Mouse (Mus musculus): ENCODE measurements around the gene Slc31a1. TPM values are rescaled to one million over a fixed set of nuclear protein-coding genes. Genes with fewer than 3 reads are reported as not detected.

The Slc31a1 gene
- polyA plus RNA-seq, 1 experiment from 2014 or later = 53.2 TPM

DNA sequence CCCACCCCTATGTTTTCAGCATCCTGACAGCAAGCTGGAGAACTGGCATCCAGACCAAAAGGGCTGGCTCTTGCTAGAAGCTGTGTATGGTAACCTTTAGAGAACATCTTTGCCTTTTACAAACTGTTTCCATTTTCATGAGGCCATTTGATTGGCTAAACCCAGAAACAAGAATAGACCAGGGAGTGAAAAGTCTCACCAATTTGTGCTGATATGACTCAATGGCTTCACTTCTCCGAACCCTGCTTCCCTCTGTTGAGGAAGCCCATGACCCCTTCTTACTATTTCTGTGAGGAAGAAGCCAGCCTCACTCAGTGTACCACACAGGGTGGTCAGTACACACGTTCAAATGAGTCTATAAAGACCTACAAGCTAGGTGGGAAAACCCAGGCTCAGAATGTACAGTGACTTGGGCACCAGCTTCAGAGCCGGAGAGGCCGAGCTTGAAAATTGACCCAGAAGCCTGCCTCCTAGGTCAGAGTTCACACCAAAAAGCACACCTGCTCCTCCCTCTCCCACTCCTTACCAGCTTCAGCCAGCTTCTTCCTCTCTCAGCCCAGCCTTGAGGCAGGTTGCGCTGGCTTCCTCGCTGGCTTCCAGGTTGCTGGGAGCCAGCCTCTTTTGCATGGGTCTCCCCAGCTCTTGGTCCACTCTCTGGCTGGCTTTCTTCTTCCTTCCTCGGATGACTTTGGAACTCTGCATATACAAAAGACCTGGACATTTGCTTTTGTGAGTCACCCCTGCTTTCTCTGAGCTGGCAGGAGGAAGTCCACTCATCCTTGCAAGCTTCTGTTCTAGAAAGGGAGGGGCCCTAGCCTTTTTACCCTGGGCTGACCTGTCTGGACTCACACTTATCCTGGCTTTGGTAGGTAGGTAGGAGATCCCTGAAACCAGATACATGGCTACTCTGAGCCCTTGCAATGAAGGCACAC is 73.7 kb downstream of the Slc31a1 start:
- ATAC-seq (ENCODE audit: insufficient number of reproducible peaks, low FRiP score, low TSS enrichment, low read depth) = no peak
- no peak overlapping the region for H3K4me2 ChIP-seq (replicated peaks)
- H3K9ac ChIP-seq = no peak overlapping the region
- no peak overlapping the region for H3K27ac ChIP-seq (replicated peaks)
- 72% methylated on average over 7 of the region's 7 CpGs for WGBS
- H3K4me1 ChIP-seq = no peaks in the 10 kb centered on the region
- H3K27me3 ChIP-seq = no peaks in the 10 kb centered on the region
- no peaks in the 10 kb centered on the region for H3K36me3 ChIP-seq
- H3K4me3 ChIP-seq (replicated peaks) = no peak overlapping the region
- no peaks in the 10 kb centered on the region for H3K9me3 ChIP-seq (replicated peaks)

DNA sequence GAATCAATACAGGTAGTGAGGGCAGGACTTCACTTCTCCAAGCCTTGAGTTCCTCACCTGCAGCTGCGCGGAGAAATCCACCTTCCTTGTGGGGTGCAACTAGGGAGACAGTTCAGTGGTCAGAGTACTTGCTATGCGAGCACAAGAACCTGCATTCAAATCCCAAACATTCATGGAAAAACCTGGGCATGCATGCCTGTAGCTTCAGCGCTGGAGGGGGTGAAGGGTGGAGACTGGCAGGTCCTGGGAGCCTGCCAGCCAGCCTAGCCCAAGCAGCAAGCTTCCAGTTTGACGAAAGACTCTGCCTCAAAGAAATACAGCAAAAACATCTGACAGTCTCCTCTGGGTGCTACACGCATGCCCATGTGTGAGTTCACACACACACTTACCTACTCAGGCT is 74.6 kb downstream of the Slc31a1 start, which contains the start of gene Rnf183:
Rnf183 (minus strand) TSS at position 172 of the 400 bp plus-strand sequence.
- H3K9ac ChIP-seq = no peak within 1 kb of the TSS
- no peaks in the 10 kb centered on the region for H3K4me1 ChIP-seq
- no peak within 1 kb of the TSS for H3K4me3 ChIP-seq (replicated peaks)
- H3K9me3 ChIP-seq (replicated peaks) = no peaks in the 10 kb centered on the region
- H3K4me2 ChIP-seq (replicated peaks) = no peak within 1 kb of the TSS
- 78% methylated on average over 6 of the region's 6 CpGs for WGBS
- H3K27ac ChIP-seq (replicated peaks) = no peak within 1 kb of the TSS
- no peaks in the 10 kb centered on the region for H3K27me3 ChIP-seq
- H3K36me3 ChIP-seq = no peaks in the 10 kb centered on the region
- no peak for ATAC-seq (ENCODE audit: insufficient number of reproducible peaks, low FRiP score, low TSS enrichment, low read depth)

DNA sequence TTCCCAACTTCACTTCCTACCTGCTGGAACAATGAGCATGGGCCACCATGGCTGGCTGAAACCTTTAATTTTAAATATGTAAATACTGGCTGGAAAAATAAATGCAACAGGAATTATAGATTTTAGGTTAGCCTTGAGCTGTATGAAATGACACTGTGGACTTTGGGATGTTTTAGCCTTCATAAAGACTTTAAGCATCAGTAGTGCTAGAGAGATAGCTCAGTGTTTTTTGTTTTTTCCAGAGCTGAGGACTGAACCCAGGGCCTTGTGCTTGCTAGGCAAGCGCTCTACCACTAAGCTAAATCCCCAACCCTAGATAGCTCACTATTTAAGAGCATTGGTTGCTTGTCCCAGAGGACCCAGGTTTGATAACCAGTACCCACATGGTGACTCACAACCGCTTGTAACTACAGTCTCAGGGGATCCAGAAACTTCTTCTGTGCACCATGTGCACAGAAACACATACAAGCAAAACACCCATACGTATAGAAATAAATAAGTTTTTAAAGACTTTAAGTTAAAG is 76.8 kb downstream of the Slc31a1 start:
- Histone ChIP-seq H3K27ac (replicated peaks) (no peak overlapping the region), H3K9me3 (replicated peaks) (no peaks in the 10 kb centered on the region), H3K9ac (no peak overlapping the region), H3K36me3 (no peaks in the 10 kb centered on the region), H3K4me1 (no peaks in the 10 kb centered on the region), H3K4me3 (replicated peaks) (no peak overlapping the region), H3K4me2 (replicated peaks) (no peak overlapping the region), H3K27me3 (no peaks in the 10 kb centered on the region)
- no peak for ATAC-seq (ENCODE audit: insufficient number of reproducible peaks, low FRiP score, low TSS enrichment, low read depth)
- 83% methylated on average over 3 of the region's 3 CpGs for WGBS

DNA sequence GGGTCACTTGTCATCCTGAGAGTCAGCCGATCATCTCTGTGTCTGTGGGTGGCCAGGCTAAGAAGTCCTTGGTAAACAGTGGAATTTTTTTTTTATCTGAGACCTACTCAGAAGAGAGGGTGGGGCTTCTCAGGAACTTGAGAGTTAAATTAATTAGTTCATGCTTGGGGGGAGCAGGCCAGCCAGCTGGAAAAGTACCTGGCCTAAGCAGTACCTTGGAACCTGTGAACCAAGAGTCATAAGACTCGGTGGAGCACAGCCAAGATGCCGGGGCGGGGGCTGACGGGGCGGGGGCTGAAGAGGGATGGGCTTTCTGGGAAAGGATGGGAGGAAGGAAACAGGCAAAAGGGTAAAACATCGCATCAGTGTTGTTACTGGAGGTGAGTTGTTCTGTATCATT is 77.3 kb downstream of the Slc31a1 start:
- H3K27ac ChIP-seq (replicated peaks) = no peak overlapping the region
- H3K9ac ChIP-seq = no peak overlapping the region
- 79% methylated on average over 7 of the region's 7 CpGs for WGBS
- H3K9me3 ChIP-seq (replicated peaks) = no peaks in the 10 kb centered on the region
- H3K36me3 ChIP-seq = no peaks in the 10 kb centered on the region
- H3K4me2 ChIP-seq (replicated peaks) = no peak overlapping the region
- no peaks in the 10 kb centered on the region for H3K4me1 ChIP-seq
- no peak for ATAC-seq (ENCODE audit: insufficient number of reproducible peaks, low FRiP score, low TSS enrichment, low read depth)
- H3K4me3 ChIP-seq (replicated peaks) = no peak overlapping the region
- H3K27me3 ChIP-seq = no peaks in the 10 kb centered on the region

DNA sequence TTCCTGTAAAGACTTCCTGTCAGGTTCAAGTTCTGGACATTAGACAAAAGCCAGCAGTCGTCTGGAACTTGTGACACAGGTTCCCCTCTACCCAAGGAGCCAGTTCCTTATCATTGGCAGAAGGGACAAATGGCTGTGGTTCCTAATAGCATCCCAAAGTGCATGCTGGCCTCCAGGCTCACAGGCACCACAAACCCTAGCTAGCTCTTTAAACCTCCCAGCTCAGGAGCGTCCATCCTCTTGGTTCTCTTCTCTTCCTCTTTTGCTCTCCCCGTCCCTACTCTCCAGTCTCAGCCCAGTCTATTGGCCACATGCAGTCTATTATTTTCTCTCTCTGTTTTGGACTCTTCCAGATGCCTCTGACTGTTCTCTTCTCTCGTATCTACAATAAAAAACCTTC is 79.3 kb downstream of the Slc31a1 start:
- no peaks in the 10 kb centered on the region for H3K36me3 ChIP-seq
- H3K9me3 ChIP-seq (replicated peaks) = no peaks in the 10 kb centered on the region
- H3K27ac ChIP-seq (replicated peaks) = no peak overlapping the region
- no peaks in the 10 kb centered on the region for H3K27me3 ChIP-seq
- H3K4me2 ChIP-seq (replicated peaks) = no peak overlapping the region
- no peaks in the 10 kb centered on the region for H3K4me1 ChIP-seq
- no peak overlapping the region for H3K9ac ChIP-seq
- WGBS = 67% methylated on average over 4 of the region's 4 CpGs
- no peak for ATAC-seq (ENCODE audit: insufficient number of reproducible peaks, low FRiP score, low TSS enrichment, low read depth)
- no peak overlapping the region for H3K4me3 ChIP-seq (replicated peaks)

DNA sequence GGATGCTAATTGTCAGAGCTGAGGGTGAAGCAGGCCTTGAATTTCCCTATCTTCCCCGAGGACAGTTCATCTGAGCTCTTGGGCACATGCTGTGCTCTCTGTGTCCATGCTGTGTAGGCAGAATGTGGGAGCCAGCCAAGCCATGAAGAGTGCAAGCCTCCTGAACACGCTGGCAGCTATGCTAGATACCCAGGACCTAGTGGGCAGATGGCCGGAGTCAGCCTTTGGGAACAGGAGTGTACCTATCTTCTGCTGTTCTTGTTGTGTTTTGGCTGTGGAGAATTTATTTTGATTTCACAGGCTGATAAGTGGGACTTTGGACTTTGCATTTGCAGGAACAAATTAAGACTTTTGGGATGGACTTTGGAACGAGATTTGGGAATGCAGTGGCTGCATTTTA is 80.0 kb downstream of the Slc31a1 start:
- H3K36me3 ChIP-seq = no peaks in the 10 kb centered on the region
- H3K27me3 ChIP-seq = no peaks in the 10 kb centered on the region
- H3K9ac ChIP-seq = no peak overlapping the region
- H3K9me3 ChIP-seq (replicated peaks) = no peaks in the 10 kb centered on the region
- no peak overlapping the region for H3K4me3 ChIP-seq (replicated peaks)
- H3K4me2 ChIP-seq (replicated peaks) = no peak overlapping the region
- no peak for ATAC-seq (ENCODE audit: insufficient number of reproducible peaks, low FRiP score, low TSS enrichment, low read depth)
- H3K4me1 ChIP-seq = no peaks in the 10 kb centered on the region
- no peak overlapping the region for H3K27ac ChIP-seq (replicated peaks)
- WGBS = 71% methylated on average over 4 of the region's 4 CpGs

DNA sequence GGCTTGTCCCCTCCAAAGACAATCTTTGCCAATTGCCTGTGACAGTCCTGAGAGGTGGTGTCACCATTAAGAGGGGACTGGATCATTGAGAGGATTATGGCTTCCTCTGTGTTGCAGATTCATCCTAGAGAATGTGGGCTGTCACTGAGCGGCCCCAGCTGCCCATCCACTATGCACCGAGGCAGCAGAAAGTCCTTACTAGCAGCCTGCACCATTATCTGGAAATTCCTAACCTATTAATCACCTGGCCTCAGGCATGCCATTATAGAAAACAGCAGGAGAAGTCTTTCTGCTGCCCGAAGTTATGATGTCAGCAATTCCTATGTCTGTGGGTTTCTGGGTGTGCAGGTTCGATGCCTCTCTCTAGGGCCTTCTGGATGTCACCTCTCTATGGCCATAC is 80.5 kb downstream of the Slc31a1 start:
- Histone ChIP-seq H3K4me1 (no peaks in the 10 kb centered on the region), H3K4me3 (replicated peaks) (no peak overlapping the region), H3K27ac (replicated peaks) (no peak overlapping the region), H3K27me3 (no peaks in the 10 kb centered on the region), H3K36me3 (no peaks in the 10 kb centered on the region), H3K9ac (no peak overlapping the region), H3K4me2 (replicated peaks) (no peak overlapping the region), H3K9me3 (replicated peaks) (no peaks in the 10 kb centered on the region)
- WGBS = 58% methylated on average over 4 of the region's 4 CpGs
- no peak for ATAC-seq (ENCODE audit: insufficient number of reproducible peaks, low FRiP score, low TSS enrichment, low read depth)

Other genes starting within 250 kb of the Slc31a1 start
- gene Mup21, start 209.9 kb upstream of the Slc31a1 start, polyA plus RNA-seq (2015; fragmentation: Nextera tagmentation; extraction: Ambion mirVana) = not detected in 2 replicates
- gene Zfp37, start 129.7 kb upstream of the Slc31a1 start, polyA plus RNA-seq (2015; fragmentation: Nextera tagmentation; extraction: Ambion mirVana) = 9.5 and 10.8 TPM in 2 replicates
- 38.9 and 39.3 TPM in 2 replicates for gene Slc31a2, start 98.2 kb upstream of the Slc31a1 start, polyA plus RNA-seq (2015; fragmentation: Nextera tagmentation; extraction: Ambion mirVana)
- 27.6 and 28.3 TPM in 2 replicates for gene Fkbp15, start 179 bp upstream of the Slc31a1 start, polyA plus RNA-seq (2015; fragmentation: Nextera tagmentation; extraction: Ambion mirVana)
- gene Cdc26, start 47.9 kb downstream of the Slc31a1 start, polyA plus RNA-seq (2015; fragmentation: Nextera tagmentation; extraction: Ambion mirVana) = 149 and 153 TPM in 2 replicates
- gene Prpf4, start 48.1 kb downstream of the Slc31a1 start, polyA plus RNA-seq (2015; fragmentation: Nextera tagmentation; extraction: Ambion mirVana) = 19.2 and 19.6 TPM in 2 replicates
- 0.41 TPM in 1 of 2 replicates, not detected in the other for gene Rnf183, start 74.5 kb downstream of the Slc31a1 start, polyA plus RNA-seq (2015; fragmentation: Nextera tagmentation; extraction: Ambion mirVana)
- gene Wdr31, start 110.2 kb downstream of the Slc31a1 start, polyA plus RNA-seq (2015; fragmentation: Nextera tagmentation; extraction: Ambion mirVana) = 7.3 and 11.2 TPM in 2 replicates
- gene Bspry, start 119.3 kb downstream of the Slc31a1 start, polyA plus RNA-seq (2015; fragmentation: Nextera tagmentation; extraction: Ambion mirVana) = 14.5 and 16.3 TPM in 2 replicates
- 12.2 and 15.7 TPM in 2 replicates for gene Hdhd3, start 142.7 kb downstream of the Slc31a1 start, polyA plus RNA-seq (2015; fragmentation: Nextera tagmentation; extraction: Ambion mirVana)
- gene Alad, start 159.2 kb downstream of the Slc31a1 start, polyA plus RNA-seq (2015; fragmentation: Nextera tagmentation; extraction: Ambion mirVana) = 69.3 and 73.7 TPM in 2 replicates
- gene Pole3, start 164.3 kb downstream of the Slc31a1 start, polyA plus RNA-seq (2015; fragmentation: Nextera tagmentation; extraction: Ambion mirVana) = 87.6 and 89.4 TPM in 2 replicates
- gene 4933430I17Rik, start 164.6 kb downstream of the Slc31a1 start, polyA plus RNA-seq (2015; fragmentation: Nextera tagmentation; extraction: Ambion mirVana) = 0.47 and 0.49 TPM in 2 replicates
- gene Rgs3, start 199.1 kb downstream of the Slc31a1 start, polyA plus RNA-seq (2015; fragmentation: Nextera tagmentation; extraction: Ambion mirVana) = 65.0 TPM in 2 replicates

All from embryonic facial prominence, embryonic 15.5 days (tissue).